Mouse (Mus musculus): Measurements from ENCODE around the gene Sgip1. TPM values are rescaled to one million over a fixed set of nuclear protein-coding genes. Genes with fewer than 3 reads are reported as not detected.

Gene Sgip1
- polyA plus RNA-seq, 1 experiment from 2014 or later: 21.6 TPM

DNA sequence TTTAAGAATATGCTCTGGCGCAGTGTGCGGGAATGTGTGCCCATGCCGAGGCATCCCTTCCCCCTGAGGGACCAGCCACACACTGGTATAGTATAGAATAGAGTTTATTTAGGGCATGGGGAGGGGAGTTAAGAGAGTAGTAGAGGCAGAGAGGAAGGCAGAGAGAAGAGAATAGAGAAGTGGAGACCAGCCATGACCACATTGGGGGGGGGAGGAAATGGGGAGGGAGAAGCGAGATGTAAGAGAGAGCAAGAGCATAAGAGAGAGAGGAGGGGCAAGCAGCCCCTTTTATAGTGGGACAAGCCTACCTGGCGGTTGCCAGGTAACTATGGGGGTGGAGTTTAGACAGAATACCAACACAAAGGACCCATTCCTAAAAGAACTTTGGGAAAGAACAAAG is 218.3 kb downstream of the Sgip1 start:
- Histone ChIP-seq H3K27me3 (replicated peaks; ENCODE audit: control insufficient read depth, insufficient read depth, low read length) (no peaks in the 10 kb centered on the region), H3K9ac (ENCODE audit: low read length) (no peak overlapping the region), H3K4me2 (ENCODE audit: low read length) (no peak overlapping the region), H3K27ac (ENCODE audit: low read depth, low read length) (no peak overlapping the region), H3K4me3 (ENCODE audit: low read depth, low read length) (no peak overlapping the region), H3K4me1 (ENCODE audit: control insufficient read depth, insufficient read depth, low read length) (no peaks in the 10 kb centered on the region), H3K9me3 (replicated peaks; ENCODE audit: control insufficient read depth, low read length) (no peaks in the 10 kb centered on the region), H3K36me3 (ENCODE audit: control insufficient read depth, insufficient read depth, low read length) (no peaks in the 10 kb centered on the region)
- DNase-seq (ENCODE audit: low spot score) (no peak), ATAC-seq (no peak)
- WGBS: 81% methylated on average over 5 of the region's 5 CpGs

DNA sequence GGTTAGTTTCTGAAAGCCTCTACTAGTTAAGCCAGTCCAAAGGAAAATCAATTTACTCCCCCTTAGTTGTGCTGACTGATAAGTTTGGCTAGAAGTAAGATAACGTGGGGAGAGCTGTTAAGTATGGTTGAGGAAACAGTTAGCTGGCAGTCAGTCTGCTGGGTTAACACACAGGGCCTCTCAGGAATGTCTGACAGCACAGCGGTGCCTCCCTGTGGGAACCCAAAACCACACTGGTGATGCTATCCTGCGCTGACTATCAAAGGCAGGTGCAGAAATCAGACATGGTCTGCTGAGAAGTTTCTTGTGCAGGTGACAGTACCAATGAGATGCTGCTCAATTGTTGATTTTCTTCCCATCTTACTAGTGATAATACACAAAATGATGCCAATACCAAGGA is 223.1 kb downstream of the Sgip1 start:
- WGBS: 73% methylated on average over 3 of the region's 3 CpGs
- peaks cover 13% of the 10 kb centered on the region; the same call in 1 of the 2 replicates for H3K36me3 ChIP-seq (ENCODE audit: control insufficient read depth, insufficient read depth, low read length)

DNA sequence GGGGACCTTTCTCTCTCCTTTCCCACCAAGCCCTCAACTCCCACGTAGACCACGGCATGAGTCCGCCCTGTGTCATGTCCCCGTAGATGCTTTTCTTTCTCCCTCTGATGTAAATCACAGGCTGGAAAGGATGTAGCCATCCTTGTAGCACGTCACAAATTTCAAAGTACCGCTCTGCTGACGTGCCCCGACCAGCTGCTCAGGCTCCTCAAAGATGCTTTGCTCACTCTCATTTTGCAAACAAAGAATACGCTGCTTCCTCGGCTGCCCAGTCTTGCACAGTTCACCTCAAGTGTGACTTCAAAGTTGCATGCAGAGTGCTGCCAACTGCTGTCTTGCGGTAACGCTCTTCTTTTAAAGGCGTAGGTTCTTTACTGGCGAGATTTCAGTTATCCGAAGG is 226.7 kb downstream of the Sgip1 start:
- no peak overlapping the region for H3K9ac ChIP-seq (ENCODE audit: low read length)
- H3K9me3 ChIP-seq (replicated peaks; ENCODE audit: control insufficient read depth, low read length): no peaks in the 10 kb centered on the region
- ATAC-seq (no peak), DNase-seq (ENCODE audit: low spot score) (no peak)
- H3K27ac ChIP-seq (ENCODE audit: low read depth, low read length): no peak overlapping the region
- H3K27me3 ChIP-seq (replicated peaks; ENCODE audit: control insufficient read depth, insufficient read depth, low read length): no peaks in the 10 kb centered on the region
- no peak overlapping the region for H3K4me2 ChIP-seq (ENCODE audit: low read length)
- H3K36me3 ChIP-seq (ENCODE audit: control insufficient read depth, insufficient read depth, low read length): peaks cover 15% of the 10 kb centered on the region; the same call in 1 of the 2 replicates
- H3K4me3 ChIP-seq (ENCODE audit: low read depth, low read length): no peak overlapping the region
- WGBS: 89% methylated on average over 15 of the region's 15 CpGs
- H3K4me1 ChIP-seq (ENCODE audit: control insufficient read depth, insufficient read depth, low read length): no peaks in the 10 kb centered on the region

More for the DNA sequence above, 223.1 kb downstream of the Sgip1 start:
- Histone ChIP-seq H3K4me3 (ENCODE audit: low read depth, low read length) (no peak overlapping the region), H3K27ac (ENCODE audit: low read depth, low read length) (no peak overlapping the region), H3K4me2 (ENCODE audit: low read length) (no peak overlapping the region), H3K9me3 (replicated peaks; ENCODE audit: control insufficient read depth, low read length) (no peaks in the 10 kb centered on the region), H3K27me3 (replicated peaks; ENCODE audit: control insufficient read depth, insufficient read depth, low read length) (no peaks in the 10 kb centered on the region), H3K9ac (ENCODE audit: low read length) (no peak overlapping the region), H3K4me1 (ENCODE audit: control insufficient read depth, insufficient read depth, low read length) (no peaks in the 10 kb centered on the region)
- DNase-seq (ENCODE audit: low spot score) (no peak), ATAC-seq (no peak)

DNA sequence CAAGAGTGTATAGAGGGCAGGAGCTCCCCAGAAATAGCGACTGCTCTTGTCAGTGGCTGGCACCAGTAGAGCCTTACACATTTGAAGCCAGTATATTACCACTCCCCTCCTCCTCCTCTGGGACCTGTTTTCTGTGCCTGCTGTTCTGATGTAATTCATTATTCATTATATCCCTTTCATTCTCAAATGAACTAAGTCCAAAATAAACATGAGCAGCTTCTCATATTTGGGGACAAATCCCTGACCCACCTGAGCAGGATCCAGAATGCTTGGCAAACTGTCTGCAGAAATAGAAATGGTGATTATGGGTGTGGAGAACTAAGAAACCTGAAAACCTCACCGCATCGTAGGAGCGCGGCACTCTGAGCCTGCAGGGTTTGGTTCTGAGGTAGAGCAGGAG is 228.5 kb downstream of the Sgip1 start:
- no peak overlapping the region for H3K4me2 ChIP-seq (ENCODE audit: low read length)
- 97% methylated on average over 5 of the region's 5 CpGs for WGBS

DNA sequence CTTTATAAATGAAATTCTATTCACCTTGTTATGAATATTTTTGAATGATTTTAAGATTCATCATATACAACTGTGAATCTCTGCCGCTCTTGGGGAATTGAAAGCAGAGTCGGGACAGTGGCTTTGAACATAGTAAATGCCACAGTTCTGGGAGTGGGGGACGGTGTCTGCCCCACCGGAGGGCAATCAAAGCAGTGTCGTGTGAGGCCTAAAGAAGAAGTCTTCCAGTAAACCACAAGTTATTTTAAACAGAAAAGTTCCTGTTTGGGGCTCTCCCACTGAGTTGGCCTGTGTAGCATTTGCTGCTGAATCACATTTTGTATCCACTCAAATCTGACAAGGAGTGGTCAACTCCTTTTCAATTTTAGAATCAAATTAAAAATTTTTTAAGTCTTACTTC is 230.1 kb downstream of the Sgip1 start:
- Histone ChIP-seq H3K4me1 (ENCODE audit: control insufficient read depth, insufficient read depth, low read length) (no peaks in the 10 kb centered on the region), H3K9me3 (replicated peaks; ENCODE audit: control insufficient read depth, low read length) (no peaks in the 10 kb centered on the region), H3K27me3 (replicated peaks; ENCODE audit: control insufficient read depth, insufficient read depth, low read length) (0 out of 2 replicates have a peak, but pooled peaks cover under 1% of the 10 kb centered on the region), H3K27ac (ENCODE audit: low read depth, low read length) (no peak overlapping the region), H3K4me2 (ENCODE audit: low read length) (no peak overlapping the region), H3K4me3 (ENCODE audit: low read depth, low read length) (no peak overlapping the region), H3K36me3 (ENCODE audit: control insufficient read depth, insufficient read depth, low read length) (peaks cover 15% of the 10 kb centered on the region; the same call in 1 of the 2 replicates), H3K9ac (ENCODE audit: low read length) (no peak overlapping the region)
- 79% methylated on average over 5 of the region's 5 CpGs for WGBS
- DNase-seq (ENCODE audit: low spot score): no peak
- no peak for ATAC-seq

More for the DNA sequence above, 228.5 kb downstream of the Sgip1 start:
- H3K9me3 ChIP-seq (replicated peaks; ENCODE audit: control insufficient read depth, low read length): no peaks in the 10 kb centered on the region
- no peak overlapping the region for H3K9ac ChIP-seq (ENCODE audit: low read length)
- H3K4me1 ChIP-seq (ENCODE audit: control insufficient read depth, insufficient read depth, low read length): no peaks in the 10 kb centered on the region
- peaks cover 15% of the 10 kb centered on the region; the same call in 1 of the 2 replicates for H3K36me3 ChIP-seq (ENCODE audit: control insufficient read depth, insufficient read depth, low read length)
- no peak overlapping the region for H3K4me3 ChIP-seq (ENCODE audit: low read depth, low read length)
- ATAC-seq: no peak
- no peak for DNase-seq (ENCODE audit: low spot score)
- H3K27me3 ChIP-seq (replicated peaks; ENCODE audit: control insufficient read depth, insufficient read depth, low read length): no peaks in the 10 kb centered on the region
- no peak overlapping the region for H3K27ac ChIP-seq (ENCODE audit: low read depth, low read length)

DNA sequence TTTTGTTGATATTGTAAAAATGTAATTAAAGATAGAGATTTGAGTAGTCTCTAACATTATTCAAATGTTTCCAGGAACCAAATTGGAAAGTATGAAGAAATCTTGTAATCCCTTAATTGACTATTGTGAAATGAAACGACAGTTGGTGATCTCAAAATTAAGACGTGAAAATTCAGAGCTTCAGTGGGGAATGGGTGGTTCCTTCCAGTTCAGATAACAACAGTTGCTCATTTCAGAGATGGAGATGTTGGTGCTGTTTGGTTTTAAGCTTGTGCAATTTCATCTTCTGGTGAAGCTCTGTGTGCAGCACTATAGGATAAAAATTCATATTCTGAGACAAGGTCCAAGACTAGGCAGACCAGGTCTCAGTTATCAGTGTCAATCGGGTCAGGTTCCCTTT is 231.0 kb downstream of the Sgip1 start:
- Histone ChIP-seq H3K4me3 (ENCODE audit: low read depth, low read length) (no peak overlapping the region), H3K36me3 (ENCODE audit: control insufficient read depth, insufficient read depth, low read length) (peaks cover 12% of the 10 kb centered on the region; the same call in 1 of the 2 replicates), H3K27me3 (replicated peaks; ENCODE audit: control insufficient read depth, insufficient read depth, low read length) (0 out of 2 replicates have a peak, but pooled peaks cover 5% of the 10 kb centered on the region), H3K9me3 (replicated peaks; ENCODE audit: control insufficient read depth, low read length) (no peaks in the 10 kb centered on the region), H3K4me2 (ENCODE audit: low read length) (no peak overlapping the region), H3K27ac (ENCODE audit: low read depth, low read length) (no peak overlapping the region), H3K9ac (ENCODE audit: low read length) (no peak overlapping the region), H3K4me1 (ENCODE audit: control insufficient read depth, insufficient read depth, low read length) (no peaks in the 10 kb centered on the region; the same call in 1 of the 2 replicates)
- ATAC-seq (no peak), DNase-seq (ENCODE audit: low spot score) (no peak)
- 66% methylated on average over 3 of the region's 3 CpGs for WGBS

DNA sequence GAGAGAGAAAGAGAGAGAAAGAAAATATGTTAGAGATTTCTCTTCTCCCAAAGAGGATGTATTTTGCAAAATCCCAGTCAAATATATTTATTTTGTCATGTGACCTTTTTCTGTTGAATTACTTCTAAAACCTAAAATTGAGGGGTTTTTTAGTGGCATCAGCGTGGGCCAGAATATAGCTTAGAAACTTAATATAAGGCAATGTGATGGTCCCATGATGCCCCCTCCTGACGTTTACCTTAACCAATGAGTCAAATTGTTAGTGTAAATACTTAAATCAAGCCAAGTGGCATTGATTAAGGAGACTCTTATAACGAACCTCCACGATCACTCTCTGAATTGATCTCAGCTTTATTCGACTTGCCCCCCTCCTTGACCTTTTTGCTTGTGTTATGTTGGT is 233.1 kb downstream of the Sgip1 start:
- Histone ChIP-seq H3K4me3 (ENCODE audit: low read depth, low read length) (no peak overlapping the region), H3K4me1 (ENCODE audit: control insufficient read depth, insufficient read depth, low read length) (peaks cover 6% of the 10 kb centered on the region; the same call in 1 of the 2 replicates), H3K9me3 (replicated peaks; ENCODE audit: control insufficient read depth, low read length) (no peaks in the 10 kb centered on the region), H3K27ac (ENCODE audit: low read depth, low read length) (no peak overlapping the region), H3K27me3 (replicated peaks; ENCODE audit: control insufficient read depth, insufficient read depth, low read length) (peaks cover 17% of the 10 kb centered on the region; the same call in 1 of the 2 replicates), H3K36me3 (ENCODE audit: control insufficient read depth, insufficient read depth, low read length) (0 out of 2 replicates have a peak, but pooled peaks cover 2% of the 10 kb centered on the region), H3K4me2 (ENCODE audit: low read length) (no peak overlapping the region), H3K9ac (ENCODE audit: low read length) (no peak overlapping the region)
- no peak for DNase-seq (ENCODE audit: low spot score)
- ATAC-seq: no peak
- WGBS: 42% methylated on average over 5 of the region's 5 CpGs

DNA sequence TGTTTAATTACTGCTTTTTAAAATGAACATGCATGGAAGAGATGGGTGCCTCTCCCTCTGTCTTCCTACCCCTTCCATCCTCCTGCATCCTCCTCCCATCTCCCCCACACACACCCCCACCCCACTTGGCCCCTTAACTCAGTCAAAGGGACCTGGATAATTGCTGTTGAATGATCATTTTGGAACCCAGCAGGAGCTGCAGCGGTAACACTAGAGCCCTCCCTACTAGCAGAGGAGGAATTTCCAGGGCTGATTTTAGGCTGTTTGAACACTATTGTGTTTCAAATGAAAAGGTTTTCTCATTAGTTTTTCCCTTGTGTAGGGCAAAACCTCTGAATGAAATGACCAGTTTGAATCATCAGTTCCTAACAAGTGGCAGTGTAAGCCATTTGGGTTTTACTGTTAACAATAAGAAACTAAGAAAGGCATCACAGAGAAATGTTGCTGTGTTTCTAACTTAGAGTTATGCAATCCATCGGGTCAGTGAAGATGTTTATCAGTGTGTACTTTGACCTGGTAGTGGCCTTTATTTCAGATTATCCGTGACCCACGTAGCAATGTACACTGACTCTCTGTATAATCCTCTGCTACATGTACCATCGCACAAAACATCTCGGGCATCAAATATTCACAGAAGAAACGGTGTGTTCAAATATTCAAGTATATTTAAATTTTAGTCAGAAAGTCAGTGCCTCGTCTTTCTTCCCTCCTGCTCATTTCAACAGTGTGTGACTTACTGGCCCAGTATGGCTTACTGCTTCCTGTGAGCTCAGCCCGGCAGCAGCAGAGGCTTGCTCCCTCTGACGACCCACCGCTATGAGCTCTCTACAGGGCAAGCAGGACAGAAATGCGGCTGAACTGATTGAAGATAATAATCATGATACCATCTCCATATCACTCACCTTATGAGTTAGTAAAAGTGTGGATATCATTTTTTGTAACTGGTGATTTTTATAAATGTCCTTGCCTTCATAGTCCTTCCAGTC is 235.5 kb downstream of the Sgip1 start:
- no peak overlapping the region for H3K9ac ChIP-seq (ENCODE audit: low read length)
- 10% methylated on average over 12 of the region's 12 CpGs for WGBS
- peaks cover 23% of the 10 kb centered on the region; the same call in 1 of the 2 replicates for H3K27me3 ChIP-seq (replicated peaks; ENCODE audit: control insufficient read depth, insufficient read depth, low read length)
- DNase-seq (ENCODE audit: low spot score) (peak; percentile 26), ATAC-seq (no peak)
- H3K4me3 ChIP-seq (ENCODE audit: low read depth, low read length): no peak overlapping the region
- no peak overlapping the region for H3K4me2 ChIP-seq (ENCODE audit: low read length)
- H3K36me3 ChIP-seq (ENCODE audit: control insufficient read depth, insufficient read depth, low read length): no peaks in the 10 kb centered on the region
- peaks cover 6% of the 10 kb centered on the region; the same call in 1 of the 2 replicates for H3K4me1 ChIP-seq (ENCODE audit: control insufficient read depth, insufficient read depth, low read length)
- H3K27ac ChIP-seq (ENCODE audit: low read depth, low read length): no peak overlapping the region
- no peaks in the 10 kb centered on the region for H3K9me3 ChIP-seq (replicated peaks; ENCODE audit: control insufficient read depth, low read length)
